10 mouse cellular contexts compared by ENCODE assay signal in genomic region chr3:55523735-55524477, GRCm38 (mm10). TPM values are rescaled to one million over a fixed set of nuclear protein-coding genes. Genes with fewer than 3 reads are reported as not detected.
A peak's percentile ranks its signal among the peaks of the same experiment; 100 is the strongest.
DNase-seq lines count a peak whose midpoint lies in the region; ATAC-seq and TF ChIP-seq lines count a peak whose summit lies in the region.
"Had no signal": no experiment of that assay in that cellular context is flagged by ENCODE, and none has a peak within 500 bp of the region (broad histone marks: within the 10 kb centered on the region; RNA-seq: fewer than 3 reads in every experiment).

No protein-coding gene starts in this region.

- 20% methylated on average over 16 of the region's 16 CpGs for WGBS in forebrain, postnatal 0 days
- whole genome bisulfite sequencing in midbrain, embryonic 12.5 days: 29% methylated on average over 16 of the region's 16 CpGs

- H3K79me2 ChIP-seq in C2C12 (ENCODE audit: control insufficient read depth, insufficient read depth): no peaks in the 10 kb centered on the region

- H3K9ac ChIP-seq in forebrain, postnatal 0 days: no peak overlapping the region
- H3K9ac ChIP-seq in midbrain, embryonic 12.5 days (replicated peaks): peak overlapping the region; percentile 34; the same call in 1 of the 2 replicates

- H3K4me3 ChIP-seq in C2C12 (ENCODE audit: insufficient read depth, poor library complexity, severe bottlenecking): no peak overlapping the region
- no peak overlapping the region for H3K4me3 ChIP-seq in forebrain, postnatal 0 days (ENCODE audit: low read depth, low read length)
- H3K4me3 ChIP-seq in midbrain, embryonic 12.5 days: no peak overlapping the region
- H3K4me3 ChIP-seq: megakaryocyte, embryonic 14.5 days had no signal

- ATAC-seq in forebrain, postnatal 0 days: peak; percentile 23; the same call in 1 of the 2 replicates
- peak; percentile 52; the same call in 1 of the 2 replicates for ATAC-seq in midbrain, embryonic 12.5 days (ENCODE audit: low FRiP score, low read depth)
- ATAC-seq: inflammation-experienced regulatory T-cells, adult 6 months had no signal

- H3K4me2 ChIP-seq in forebrain, postnatal 0 days (ENCODE audit: low read depth): no peak overlapping the region
- H3K4me2 ChIP-seq in midbrain, embryonic 12.5 days (replicated peaks): peak overlapping the region; percentile 16; the same call in 1 of the 2 replicates

- H3K27me3 ChIP-seq in C2C12 (ENCODE audit: control insufficient read depth, insufficient read depth, insufficient read length): no peaks in the 10 kb centered on the region
- H3K27me3 ChIP-seq in forebrain, postnatal 0 days (ENCODE audit: insufficient read depth, low read length): no peaks in the 10 kb centered on the region
- no peaks in the 10 kb centered on the region for H3K27me3 ChIP-seq in midbrain, embryonic 12.5 days

- DNase-seq in embryo, embryonic 10.5 days (ENCODE audit: low spot score): peak; percentile 50
- no peak for DNase-seq in embryo, embryonic 11 days
- DNase-seq in forebrain, postnatal 0 days: peak; percentile 70
- no peak for DNase-seq in adrenal gland, postnatal 25 days
- no peak for DNase-seq in left cerebral cortex, adult 11 months (ENCODE audit: low spot score)
- DNase-seq in kidney, adult 9 months: no peak

- no peak for TF ChIP-seq CTCF in C2C12 (IDR thresholded peaks at IDR 0.05; ENCODE audit: control insufficient read depth, insufficient read depth, insufficient read length)
- TF ChIP-seq CTCF in forebrain, postnatal 0 days (IDR thresholded peaks at IDR 0.05; ENCODE audit: low read depth): peak; percentile 24; the same call in 1 of the 2 replicates

- H3K27ac ChIP-seq in forebrain, postnatal 0 days (ENCODE audit: low read depth, low read length): no peak overlapping the region
- peak overlapping the region; percentile 87 for H3K27ac ChIP-seq in midbrain, embryonic 12.5 days (replicated peaks)

- peaks cover 13% of the 10 kb centered on the region for H3K4me1 ChIP-seq in forebrain, postnatal 0 days (ENCODE audit: insufficient read depth)
- peaks cover 68% of the 10 kb centered on the region for H3K4me1 ChIP-seq in midbrain, embryonic 12.5 days
- H3K4me1 ChIP-seq: megakaryocyte, embryonic 14.5 days had no signal

- no peaks in the 10 kb centered on the region for H3K9me3 ChIP-seq in forebrain, postnatal 0 days (ENCODE audit: low read length)
- H3K9me3 ChIP-seq in midbrain, embryonic 12.5 days: no peaks in the 10 kb centered on the region
- H3K9me3 ChIP-seq: megakaryocyte, embryonic 14.5 days had no signal

- H3K79me3 ChIP-seq in C2C12 (ENCODE audit: low read depth): no peaks in the 10 kb centered on the region

- H3K36me3 ChIP-seq in C2C12 (ENCODE audit: control insufficient read depth, insufficient read depth): no peaks in the 10 kb centered on the region
- H3K36me3 ChIP-seq in forebrain, postnatal 0 days (ENCODE audit: insufficient read depth): peaks cover 5% of the 10 kb centered on the region
- no peaks in the 10 kb centered on the region for H3K36me3 ChIP-seq in midbrain, embryonic 12.5 days

- H3ac ChIP-seq in C2C12 (ENCODE audit: control insufficient read depth, insufficient read length, low read depth): peak overlapping the region; percentile 8

TF ChIP-seq in C2C12, 6 proteins besides CTCF, POLR2A, EP300 and RAD21:
- TF ChIP-seq CEBPB (IDR thresholded peaks at IDR 0.05; ENCODE audit: low read depth) (no peak), MYOD1 (IDR thresholded peaks at IDR 0.05; ENCODE audit: control insufficient read depth, insufficient read length, low read depth) (peak; percentile 85)

RNA-seq across cellular contexts. Expression of gene Gm21954, which starts 51.9 kb away (rescaled TPM):
- polyA plus RNA-seq in C2C12 (2012; fragmentation: generic; extraction: Trizol): not detected
- total RNA-seq in forebrain, postnatal 0 days (2014; rRNA removed): not detected in 2 replicates
- polyA plus RNA-seq in forebrain, postnatal 0 days (2015; fragmentation: Nextera tagmentation; extraction: Ambion mirVana): not detected in 2 replicates
- polyA plus RNA-seq in midbrain, embryonic 12.5 days (2016; fragmentation: Nextera tagmentation; extraction: Ambion mirVana): not detected in 2 replicates
- total RNA-seq in adrenal gland, postnatal 25 days (2021): not detected in 2 replicates
- polyA plus RNA-seq: inflammation-experienced regulatory T-cells, adult 6 months had no signal

Comparison
In these comparisons a context has a peak if more than half of its experiments do, and no peak if none do; other contexts are left out.
1. DNase-seq: peak in embryo, embryonic 10.5 days (single experiment) and forebrain, postnatal 0 days (single experiment); none in embryo, embryonic 11 days (single experiment), adrenal gland, postnatal 25 days (single experiment), left cerebral cortex, adult 11 months (single experiment) and kidney, adult 9 months (single experiment).